Mouse (Mus musculus): Measurements from ENCODE around the gene Rnf167. TPM values are rescaled to one million over a fixed set of nuclear protein-coding genes. Genes with fewer than 3 reads are reported as not detected.

The Rnf167 gene
- total RNA-seq, 2 experiments from 2014 or later: 86.9 to 87.6 TPM

GRCm38 (mm10) chr11:70635601-70636000 is 11.4 kb upstream of the Rnf167 start:
- DNase-seq (ENCODE audit: extremely low spot score in 1 of 2, low spot score in 1 of 2): no peak

- DNase-seq (ENCODE audit: extremely low spot score in 1 of 2, low spot score in 1 of 2): no peak
These were observed 9.3 kb upstream of the Rnf167 start for GRCm38 (mm10) chr11:70637764-70638163.

GRCm38 (mm10) chr11:70638293-70638692 is 8.7 kb upstream of the Rnf167 start:
- no peak for DNase-seq (ENCODE audit: extremely low spot score in 1 of 2, low spot score in 1 of 2)

DNA sequence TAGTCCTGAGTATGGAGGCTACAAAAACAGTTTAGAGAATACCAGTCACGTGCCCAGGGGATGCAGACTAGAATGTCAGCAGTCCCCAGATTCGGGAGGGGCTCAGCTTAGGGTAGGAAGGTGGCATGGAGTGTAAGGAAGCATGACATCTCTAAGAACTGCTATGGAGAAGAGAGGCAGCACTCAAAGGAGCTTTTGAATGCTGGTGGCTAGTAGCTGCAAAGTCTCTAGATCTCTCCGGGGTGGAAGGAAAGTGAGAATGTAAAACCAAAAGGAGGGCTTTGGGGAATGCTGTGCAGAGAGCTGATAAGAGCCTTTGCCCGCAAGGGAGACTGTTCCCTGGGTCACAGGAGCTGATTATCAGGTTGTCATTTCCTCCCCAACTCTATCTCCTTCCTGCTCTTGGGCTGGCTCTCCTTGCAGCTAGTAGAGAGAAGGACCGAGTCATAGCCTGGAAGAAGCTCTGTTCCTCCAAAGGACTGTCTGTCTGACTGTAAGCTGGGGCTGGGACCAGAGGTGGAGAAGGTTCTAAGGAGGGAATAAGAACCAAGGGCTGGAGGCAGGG is 8.2 kb upstream of the Rnf167 start, which contains the start of gene Gp1ba:
Gp1ba (plus strand) TSS at position 409 of the 565 bp plus-strand sequence.
- DNase-seq (ENCODE audit: extremely low spot score in 1 of 2, low spot score in 1 of 2): no peak

- no peak for DNase-seq (ENCODE audit: extremely low spot score in 1 of 2, low spot score in 1 of 2)
These were observed 7.1 kb upstream of the Rnf167 start for GRCm38 (mm10) chr11:70639976-70640375.

DNA sequence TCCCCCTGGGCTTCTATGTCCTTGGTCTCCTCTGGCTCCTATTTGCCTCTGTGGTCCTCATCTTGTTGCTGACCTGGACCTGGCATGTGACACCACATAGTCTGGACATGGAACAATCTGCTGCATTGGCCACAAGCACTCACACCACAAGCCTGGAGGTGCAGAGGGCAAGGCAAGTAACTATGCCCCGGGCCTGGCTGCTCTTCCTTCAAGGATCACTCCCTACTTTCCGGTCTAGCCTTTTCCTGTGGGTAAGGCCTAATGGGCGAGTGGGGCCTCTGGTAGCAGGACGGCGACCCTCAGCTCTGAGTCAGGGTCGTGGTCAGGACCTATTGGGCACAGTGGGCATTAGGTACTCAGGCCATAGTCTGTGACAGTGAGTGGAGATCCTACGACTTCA is 5.8 kb upstream of the Rnf167 start:
- no peak for DNase-seq (ENCODE audit: extremely low spot score in 1 of 2, low spot score in 1 of 2)

DNA sequence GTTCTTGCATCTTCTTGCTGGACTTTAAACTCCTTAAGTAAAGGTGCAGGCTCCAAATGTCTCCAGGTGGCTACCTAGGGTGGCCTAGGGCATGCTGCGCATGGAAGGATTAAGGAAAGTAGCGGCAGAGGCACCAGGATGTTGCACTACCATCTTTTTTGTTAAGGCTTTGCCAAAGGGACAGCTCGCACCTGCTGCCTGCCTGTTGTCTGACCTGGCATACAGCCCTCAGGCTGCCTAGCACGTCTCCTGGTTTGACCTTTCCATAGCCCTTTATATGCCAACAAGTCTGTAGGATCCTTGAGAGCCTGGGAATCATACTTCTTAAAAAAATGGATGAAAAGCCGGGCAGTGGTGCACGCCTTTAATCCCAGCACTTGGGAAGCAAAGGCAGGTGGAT is 4.0 kb upstream of the Rnf167 start:
- DNase-seq (ENCODE audit: extremely low spot score in 1 of 2, low spot score in 1 of 2): no peak

DNA sequence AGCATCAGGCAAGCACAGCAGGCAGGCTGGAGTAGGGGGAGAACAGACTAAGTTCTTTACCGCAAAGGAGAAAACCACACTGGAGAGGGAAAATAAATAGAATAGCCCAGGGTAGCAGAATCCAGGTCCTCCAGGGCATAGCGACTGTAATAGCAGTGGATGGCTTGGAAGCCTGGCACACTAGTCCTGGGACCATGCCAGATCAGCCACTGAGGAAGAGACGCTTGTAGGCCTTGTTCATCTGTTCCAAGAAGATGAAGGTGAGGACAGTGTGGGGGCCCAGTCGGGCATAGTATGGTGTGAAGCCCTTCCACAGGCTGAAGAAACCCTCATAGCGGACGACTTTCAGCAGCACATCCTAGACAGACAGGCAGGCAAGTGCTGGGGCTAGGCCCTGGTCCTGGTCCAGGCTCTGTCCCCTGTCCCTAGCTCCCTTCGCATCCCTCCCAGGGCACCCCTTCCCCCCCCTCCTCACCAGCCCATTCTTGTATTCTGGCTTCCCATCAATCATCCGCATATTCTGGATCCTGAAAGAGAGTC is 2.4 kb upstream of the Rnf167 start:
- DNase-seq (ENCODE audit: extremely low spot score in 1 of 2, low spot score in 1 of 2): no peak

GRCm38 (mm10) chr11:70645461-70646258 is 1.4 kb upstream of the Rnf167 start:
- no peak for DNase-seq (ENCODE audit: extremely low spot score in 1 of 2, low spot score in 1 of 2)

- no peak for DNase-seq (ENCODE audit: extremely low spot score in 1 of 2, low spot score in 1 of 2)
These were observed 828 bp upstream of the Rnf167 start for GRCm38 (mm10) chr11:70646259-70646555.

GRCm38 (mm10) chr11:70647716-70648420 is 833 bp downstream of the Rnf167 start:
- no peak for DNase-seq (ENCODE audit: extremely low spot score in 1 of 2, low spot score in 1 of 2)

GRCm38 (mm10) chr11:70648512-70648911 is 1.5 kb downstream of the Rnf167 start:
- DNase-seq (ENCODE audit: extremely low spot score in 1 of 2, low spot score in 1 of 2): no peak

- no peak for DNase-seq (ENCODE audit: extremely low spot score in 1 of 2, low spot score in 1 of 2)
These were observed 2.2 kb downstream of the Rnf167 start for GRCm38 (mm10) chr11:70649185-70649734.

- no peak for DNase-seq (ENCODE audit: extremely low spot score in 1 of 2, low spot score in 1 of 2)
These were observed 3.5 kb downstream of the Rnf167 start for GRCm38 (mm10) chr11:70650322-70651175.

DNA sequence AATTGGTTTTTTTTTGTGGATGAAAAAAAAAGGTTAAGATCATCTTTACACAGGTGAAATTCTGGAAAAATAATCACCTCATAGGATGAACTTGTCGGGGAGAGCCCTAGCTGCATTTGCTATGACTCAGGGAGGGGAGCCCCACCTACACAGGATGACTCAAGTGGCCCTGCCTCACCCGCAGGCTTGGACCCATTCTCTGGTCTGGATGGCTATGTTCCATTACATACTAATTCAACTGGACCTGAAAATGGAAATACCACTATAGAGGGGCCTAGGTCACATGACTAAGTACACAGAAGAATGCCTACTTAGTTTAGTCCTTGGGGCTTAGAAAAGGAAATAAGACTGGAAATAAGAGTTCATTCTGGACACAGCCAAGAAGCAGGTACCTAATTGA is 4.4 kb downstream of the Rnf167 start:
- DNase-seq (ENCODE audit: extremely low spot score in 1 of 2, low spot score in 1 of 2): no peak

DNA sequence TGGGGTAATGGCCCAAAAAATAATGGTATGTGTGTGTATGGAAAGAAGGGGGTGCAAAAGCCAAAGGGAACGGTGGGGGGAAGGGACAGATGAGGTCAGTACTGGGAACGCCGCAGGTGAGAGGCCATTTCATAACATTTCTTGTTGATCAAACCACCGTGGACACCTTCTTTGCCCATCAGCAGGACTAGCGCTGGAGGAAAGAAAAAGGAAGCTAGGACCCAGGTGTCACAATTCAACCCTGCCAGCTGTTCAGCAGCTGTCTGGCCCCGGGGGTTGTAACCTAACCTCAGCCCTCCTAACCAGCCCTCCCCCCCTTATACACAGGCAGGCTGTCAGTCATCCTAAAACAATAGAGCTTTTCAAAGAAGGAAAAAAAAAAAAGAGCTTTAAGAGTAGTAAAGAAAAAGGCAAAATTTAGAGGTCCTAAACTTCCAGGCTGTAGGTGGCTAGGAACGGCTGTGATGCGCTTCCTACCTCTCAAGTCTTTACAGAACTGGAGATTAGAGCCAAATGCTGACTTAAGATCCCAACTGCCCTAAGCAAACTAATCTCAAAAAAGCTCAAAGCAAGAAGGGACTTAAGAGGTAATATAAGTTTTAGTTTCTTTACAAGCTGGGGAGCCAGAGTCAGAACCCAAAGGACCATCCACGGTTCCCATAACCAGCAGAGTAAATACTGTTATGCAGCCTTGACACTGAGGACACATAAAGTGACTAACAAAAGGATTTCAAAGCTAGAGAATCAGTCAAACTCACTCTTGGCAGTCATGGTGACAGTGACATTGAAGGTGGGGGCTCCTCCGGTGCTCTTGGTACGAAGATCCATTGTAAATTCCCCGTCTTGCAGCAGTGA is 5.2 kb downstream of the Rnf167 start:
- no peak for DNase-seq (ENCODE audit: extremely low spot score in 1 of 2, low spot score in 1 of 2)

GRCm38 (mm10) chr11:70652884-70653344 is 5.9 kb downstream of the Rnf167 start:
- no peak for DNase-seq (ENCODE audit: extremely low spot score in 1 of 2, low spot score in 1 of 2)

DNA sequence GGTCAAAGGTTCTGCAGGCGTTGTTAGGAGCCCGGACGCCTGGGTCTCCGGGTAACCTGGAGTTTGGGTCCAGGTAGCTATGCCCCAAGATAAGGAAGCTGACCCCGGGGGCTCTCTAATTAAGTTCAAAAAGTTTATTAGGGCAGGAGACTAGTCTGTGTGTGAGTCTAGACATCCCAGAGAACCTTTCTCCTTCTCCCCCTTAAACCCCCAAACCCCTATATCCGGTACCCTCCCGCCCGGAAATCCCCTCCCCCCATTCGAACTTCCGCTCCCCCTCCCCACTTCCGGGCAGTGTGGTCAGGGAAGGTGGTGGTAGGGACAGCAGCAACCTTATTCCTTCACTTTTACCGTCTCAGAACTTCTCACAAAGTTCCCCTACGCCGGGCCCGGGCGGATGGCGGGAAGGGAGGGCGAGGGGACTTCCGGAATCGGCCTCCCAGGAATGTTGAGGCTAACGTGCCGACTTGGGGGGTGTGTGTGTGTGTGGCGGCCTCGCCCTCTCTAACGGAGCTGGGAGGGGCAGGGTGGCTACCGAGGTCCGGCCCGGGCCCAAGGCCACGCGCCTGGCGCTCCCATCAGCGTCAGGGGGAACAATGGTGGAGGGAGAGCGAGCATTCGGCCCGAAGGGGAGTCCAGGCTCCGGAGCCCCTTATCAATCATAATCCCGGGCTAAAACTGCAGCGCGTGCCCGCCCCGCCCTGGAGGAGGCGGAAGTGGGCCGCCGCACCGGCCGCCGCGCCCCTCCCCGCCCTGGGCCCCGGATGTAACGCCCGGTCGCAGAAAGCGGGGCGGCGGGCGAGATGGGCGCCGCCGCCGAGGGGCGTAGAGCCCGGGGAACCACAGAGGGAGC is 6.5 kb downstream of the Rnf167 start:
- peak in 1 of 2 experiments; percentile 45 for DNase-seq (ENCODE audit: extremely low spot score in 1 of 2, low spot score in 1 of 2)

All from layer of hippocampus, postnatal 25 days (tissue).